Mouse (Mus musculus) erythroblast, adult 5-6 weeks (primary cell): Measurements from ENCODE around the gene Lypd6b. TPM values are rescaled to one million over a fixed set of nuclear protein-coding genes. Genes with fewer than 3 reads are reported as not detected.

ENCODE experiments used
- ATAC-seq: replicated peaks from 2 replicates; pipeline ENCODE4 v1.8.0; 2016; ENCODE audit warnings: moderate number of reproducible peaks, mild to moderate bottlenecking, moderate TSS enrichment, inconsistent platforms; ENCODE audit not compliant: poor library complexity, low FRiP score, severe bottlenecking
- total RNA-seq, 2 experiments: library from RNA; stranded (forward) in 1 of 2; stranded (reverse) in 1 of 2; fragments of 150-400 nt in 1 of 2; fragments of 200-764, 138-1000 nt in 1 of 2; gene quantifications; 2 replicates each; pipeline versions ENCODE4 v1.2.3 to v1.2.4; 2015 to 2017; ENCODE audit warnings: low replicate concordance in 2 of 2

Lypd6b gene
- total RNA-seq, 2 experiments from 2014 or later, result not detected

- no peak for ATAC-seq
Measured at GRCm38 (mm10) chr2:49815696-49816320, 28.3 kb downstream of the Lypd6b start.

GRCm38 (mm10) chr2:49816549-49816948, 29.1 kb downstream of the Lypd6b start:
- no peak for ATAC-seq

GRCm38 (mm10) chr2:49817151-49817550, 29.7 kb downstream of the Lypd6b start:
- ATAC-seq, result no peak

- ATAC-seq, result no peak
Measured at GRCm38 (mm10) chr2:49818126-49818525, 30.6 kb downstream of the Lypd6b start.

- ATAC-seq, result no peak
Measured at GRCm38 (mm10) chr2:49822312-49822711, 34.8 kb downstream of the Lypd6b start.

GRCm38 (mm10) chr2:49825588-49825987, 38.1 kb downstream of the Lypd6b start:
- no peak for ATAC-seq

- no peak for ATAC-seq
Measured at GRCm38 (mm10) chr2:49827756-49828155, 40.3 kb downstream of the Lypd6b start.

- ATAC-seq, result no peak
Measured at GRCm38 (mm10) chr2:49830369-49830768, 42.9 kb downstream of the Lypd6b start.

GRCm38 (mm10) chr2:49832277-49832803, 44.9 kb downstream of the Lypd6b start:
- no peak for ATAC-seq

GRCm38 (mm10) chr2:49837454-49838059, 50.1 kb downstream of the Lypd6b start:
- ATAC-seq, result no peak

GRCm38 (mm10) chr2:49838611-49839010, 51.1 kb downstream of the Lypd6b start:
- no peak for ATAC-seq

- ATAC-seq, result no peak
Measured at GRCm38 (mm10) chr2:49840573-49840972, 53.1 kb downstream of the Lypd6b start.

- ATAC-seq, result no peak
Measured at GRCm38 (mm10) chr2:49841089-49841488, 53.6 kb downstream of the Lypd6b start.

- no peak for ATAC-seq
Measured at GRCm38 (mm10) chr2:49845104-49845503, 57.6 kb downstream of the Lypd6b start.

GRCm38 (mm10) chr2:49846097-49846496, 58.6 kb downstream of the Lypd6b start:
- ATAC-seq, result no peak

GRCm38 (mm10) chr2:49846880-49847279, 59.4 kb downstream of the Lypd6b start:
- no peak for ATAC-seq

- no peak for ATAC-seq
Measured at GRCm38 (mm10) chr2:49847831-49848230, 60.3 kb downstream of the Lypd6b start.

GRCm38 (mm10) chr2:49849771-49850170, 62.3 kb downstream of the Lypd6b start:
- ATAC-seq, result no peak

- no peak for ATAC-seq
Measured at GRCm38 (mm10) chr2:49851977-49852376, 64.5 kb downstream of the Lypd6b start.

- no peak for ATAC-seq
Measured at GRCm38 (mm10) chr2:49856161-49856564, 68.7 kb downstream of the Lypd6b start.

- no peak for ATAC-seq
Measured at GRCm38 (mm10) chr2:49856584-49856983, 69.1 kb downstream of the Lypd6b start.
